ENCODE assay signal across 14 mouse cellular contexts in genomic region chr12:86903828-86904806, GRCm38 (mm10). TPM values are rescaled to one million over a fixed set of nuclear protein-coding genes. Genes with fewer than 3 reads are reported as not detected.
A peak's percentile ranks its signal among the peaks of the same experiment; 100 is the strongest.
DNase-seq lines count a peak whose midpoint lies in the region; ATAC-seq and TF ChIP-seq lines count a peak whose summit lies in the region.
"Had no signal": no experiment of that assay in that cellular context is flagged by ENCODE, and none has a peak within 500 bp of the region (broad histone marks: within the 10 kb centered on the region; RNA-seq: fewer than 3 reads in every experiment).

No protein-coding gene starts in this region.

- no peak for TF ChIP-seq CTCF in E14TG2a.4 (conservative IDR thresholded peaks at IDR 0.05; ENCODE audit: low read length)

- peaks cover 12% of the 10 kb centered on the region for H3K27me3 ChIP-seq in hindbrain, embryonic 13.5 days
- H3K27me3 ChIP-seq in hindbrain, embryonic 16.5 days (replicated peaks; ENCODE audit: control insufficient read depth, insufficient read depth, low read length): no peaks in the 10 kb centered on the region
- H3K27me3 ChIP-seq in E14TG2a.4 (ENCODE audit: insufficient read depth, low read length): no peaks in the 10 kb centered on the region
- H3K27me3 ChIP-seq: forebrain, embryonic 13.5 days; megakaryocyte, embryonic 14.5 days had no signal

- H3K4me3 ChIP-seq in hindbrain, embryonic 13.5 days: no peak overlapping the region
- H3K4me3 ChIP-seq in hindbrain, embryonic 16.5 days (ENCODE audit: low read length): no peak overlapping the region
- peak overlapping the region; percentile 21 for H3K4me3 ChIP-seq in E14TG2a.4 (replicated peaks; ENCODE audit: low read length)
- H3K4me3 ChIP-seq: forebrain, embryonic 13.5 days; megakaryocyte, embryonic 14.5 days had no signal

- H3K36me3 ChIP-seq in hindbrain, embryonic 13.5 days: no peaks in the 10 kb centered on the region
- H3K36me3 ChIP-seq in hindbrain, embryonic 16.5 days (ENCODE audit: control insufficient read depth, insufficient read depth, low read length): no peaks in the 10 kb centered on the region
- no peaks in the 10 kb centered on the region for H3K36me3 ChIP-seq in E14TG2a.4 (ENCODE audit: insufficient read depth, low read length)

- peak; percentile 88 for DNase-seq in ES-CJ7 (ENCODE audit: low read depth, low spot score)
- DNase-seq in kidney, postnatal 36 days: peak; percentile 79 to 80
- DNase-seq in adrenal gland, postnatal 36 days: no peak
- DNase-seq in adrenal gland, postnatal 4 days (ENCODE audit: low spot score in 2 of 2): no peak
- DNase-seq: cerebellum, adult 11 months; layer of hippocampus, postnatal 36 days; lung, embryonic 14.5 days; thymus, adult 18-20 months had no signal

- H3K4me2 ChIP-seq in hindbrain, embryonic 13.5 days: no peak overlapping the region
- no peak overlapping the region for H3K4me2 ChIP-seq in hindbrain, embryonic 16.5 days (ENCODE audit: low read length)
- H3K4me2 ChIP-seq: forebrain, embryonic 13.5 days; lung, embryonic 14.5 days had no signal

- no peak overlapping the region for H3K9ac ChIP-seq in hindbrain, embryonic 13.5 days
- H3K9ac ChIP-seq in hindbrain, embryonic 16.5 days (ENCODE audit: low read depth, low read length): no peak overlapping the region
- H3K9ac ChIP-seq: forebrain, embryonic 13.5 days; lung, embryonic 14.5 days had no signal

- no peak for ATAC-seq in hindbrain, embryonic 13.5 days (ENCODE audit: low FRiP score)
- ATAC-seq in hindbrain, embryonic 16.5 days: no peak
- ATAC-seq: intestine, postnatal 0 days had no signal

- 88% methylated on average over 11 of the region's 11 CpGs for WGBS in hindbrain, embryonic 13.5 days
- 80% methylated on average over 11 of the region's 11 CpGs for WGBS in hindbrain, embryonic 16.5 days

- H3K27ac ChIP-seq in hindbrain, embryonic 13.5 days: 0 out of 2 replicates have a peak overlapping the region, but pooled peaks have one; percentile 31
- H3K27ac ChIP-seq in hindbrain, embryonic 16.5 days (ENCODE audit: low read depth, low read length): no peak overlapping the region

- no peaks in the 10 kb centered on the region for H3K9me3 ChIP-seq in hindbrain, embryonic 13.5 days
- no peaks in the 10 kb centered on the region for H3K9me3 ChIP-seq in hindbrain, embryonic 16.5 days (ENCODE audit: control insufficient read depth, low read length)
- no peaks in the 10 kb centered on the region for H3K9me3 ChIP-seq in E14TG2a.4 (ENCODE audit: low read length)
- H3K9me3 ChIP-seq: forebrain, embryonic 13.5 days; megakaryocyte, embryonic 14.5 days had no signal

- H3K4me1 ChIP-seq in hindbrain, embryonic 13.5 days (replicated peaks): peaks cover 27% of the 10 kb centered on the region
- H3K4me1 ChIP-seq in hindbrain, embryonic 16.5 days (ENCODE audit: control insufficient read depth, insufficient read depth, low read depth, low read length): peaks cover 12% of the 10 kb centered on the region
- peaks cover 92% of the 10 kb centered on the region for H3K4me1 ChIP-seq in E14TG2a.4 (replicated peaks; ENCODE audit: low read depth, low read length)

RNA-seq across cellular contexts. Expression of gene Irf2bpl, which starts 19.5 kb away (rescaled TPM):
- polyA plus RNA-seq in hindbrain, embryonic 13.5 days (2015; fragmentation: Nextera tagmentation; extraction: Ambion mirVana): 66.4 and 70.0 TPM in 2 replicates
- polyA plus RNA-seq in hindbrain, embryonic 16.5 days (2015; fragmentation: Nextera tagmentation; extraction: Ambion mirVana): 49.7 and 56.6 TPM in 2 replicates
- total RNA-seq in adrenal gland, postnatal 36 days (2021): 10 to 100 TPM; 47.3 to 64.5 TPM
- total RNA-seq in adrenal gland, postnatal 4 days (2021): 10 to 100 TPM; 78.0 to 81.7 TPM

RNA-seq across cellular contexts. Expression of gene Cipc, which starts 42.7 kb away (rescaled TPM):
- 44.1 and 45.4 TPM in 2 replicates for polyA plus RNA-seq in hindbrain, embryonic 13.5 days (2015; fragmentation: Nextera tagmentation; extraction: Ambion mirVana)
- 43.4 and 49.0 TPM in 2 replicates for polyA plus RNA-seq in hindbrain, embryonic 16.5 days (2015; fragmentation: Nextera tagmentation; extraction: Ambion mirVana)
- total RNA-seq in adrenal gland, postnatal 36 days (2021): 10 to 100 TPM; 24.4 to 24.7 TPM
- total RNA-seq in adrenal gland, postnatal 4 days (2021): 10 to 100 TPM; 21.7 to 23.5 TPM

Comparison
In these comparisons a context has a peak if more than half of its experiments do, and no peak if none do; other contexts are left out.
1. DNase-seq: peak in ES-CJ7 (single experiment) and kidney, postnatal 36 days (2 of 2); none in adrenal gland, postnatal 36 days (0 of 2) and adrenal gland, postnatal 4 days (0 of 2).